Mouse (Mus musculus): ENCODE data around the gene Brdt. TPM values are rescaled to one million over a fixed set of nuclear protein-coding genes. Genes with fewer than 3 reads are reported as not detected.

The Brdt gene
- polyA plus RNA-seq, 1 experiment from 2014 or later: 4.9 TPM

DNA sequence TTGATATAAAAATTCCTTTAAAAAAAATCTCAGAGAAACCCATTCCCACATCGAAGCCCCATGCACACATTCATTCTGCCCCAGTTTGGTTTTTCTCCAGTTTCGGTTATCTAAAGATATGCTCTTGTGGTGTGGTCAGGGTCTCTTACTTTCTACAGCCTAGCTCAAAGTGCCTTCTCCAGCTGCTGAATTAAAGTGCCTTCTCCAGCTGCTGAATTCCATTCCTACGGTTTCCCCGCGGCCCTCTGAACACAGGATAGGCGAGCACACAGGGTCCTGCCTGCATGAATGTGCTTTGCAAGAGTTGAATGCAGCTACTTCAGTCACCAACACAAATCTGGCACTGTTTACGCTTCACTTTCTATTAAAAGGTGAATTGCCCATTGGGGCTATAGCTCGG, 41.0 kb upstream of the Brdt start:
- ATAC-seq (ENCODE audit: low read depth): no peak
- Histone ChIP-seq H3K9me3 (ENCODE audit: control insufficient read depth, low read length) (no peaks in the 10 kb centered on the region), H3K27me3 (ENCODE audit: control insufficient read depth, insufficient read depth, low read length) (peaks cover 7% of the 10 kb centered on the region; the same call in 1 of the 2 replicates), H3K36me3 (ENCODE audit: control insufficient read depth, insufficient read depth, low read length) (no peaks in the 10 kb centered on the region), H3K27ac (ENCODE audit: low read depth, low read length) (no peak overlapping the region), H3K9ac (replicated peaks; ENCODE audit: low read depth, low read length) (0 out of 2 replicates have a peak overlapping the region, but pooled peaks have one; percentile 73), H3K4me2 (ENCODE audit: low read depth, low read length) (peak overlapping the region; percentile 96), H3K4me1 (ENCODE audit: control insufficient read depth, insufficient read depth, low read length) (peaks cover 6% of the 10 kb centered on the region; the same call in 1 of the 2 replicates), H3K4me3 (ENCODE audit: low read depth, low read length) (peak overlapping the region; percentile 76; the same call in 1 of the 2 replicates)
- 24% methylated on average over 8 of the region's 8 CpGs for WGBS

DNA sequence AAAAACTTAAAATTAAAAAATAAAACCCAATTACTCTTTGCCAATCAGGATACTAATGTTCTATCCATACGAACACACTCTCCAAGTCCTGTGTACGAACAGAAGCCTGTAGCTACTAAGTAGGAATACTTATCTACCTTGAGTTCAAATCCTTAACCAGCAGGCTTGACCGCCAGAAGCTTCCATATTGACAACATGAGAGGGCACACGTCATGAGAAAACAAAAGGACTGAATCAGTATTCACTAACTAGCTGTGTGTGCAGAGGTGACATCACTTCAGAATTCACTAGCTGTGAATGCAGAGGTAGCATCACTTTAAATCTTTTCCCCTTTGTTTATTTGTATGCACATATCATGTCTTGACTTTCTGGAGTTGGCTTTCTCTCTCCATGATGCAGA, 36.9 kb upstream of the Brdt start:
- Histone ChIP-seq H3K27me3 (ENCODE audit: control insufficient read depth, insufficient read depth, low read length) (0 out of 2 replicates have a peak, but pooled peaks cover under 1% of the 10 kb centered on the region), H3K4me2 (ENCODE audit: low read depth, low read length) (no peak overlapping the region), H3K4me1 (ENCODE audit: control insufficient read depth, insufficient read depth, low read length) (no peaks in the 10 kb centered on the region; the same call in 1 of the 2 replicates), H3K36me3 (ENCODE audit: control insufficient read depth, insufficient read depth, low read length) (no peaks in the 10 kb centered on the region), H3K27ac (ENCODE audit: low read depth, low read length) (no peak overlapping the region), H3K4me3 (ENCODE audit: low read depth, low read length) (no peak overlapping the region), H3K9ac (replicated peaks; ENCODE audit: low read depth, low read length) (no peak overlapping the region), H3K9me3 (ENCODE audit: control insufficient read depth, low read length) (no peaks in the 10 kb centered on the region)
- no peak for ATAC-seq (ENCODE audit: low read depth)
- WGBS: 82% methylated on average over 4 of the region's 4 CpGs

DNA sequence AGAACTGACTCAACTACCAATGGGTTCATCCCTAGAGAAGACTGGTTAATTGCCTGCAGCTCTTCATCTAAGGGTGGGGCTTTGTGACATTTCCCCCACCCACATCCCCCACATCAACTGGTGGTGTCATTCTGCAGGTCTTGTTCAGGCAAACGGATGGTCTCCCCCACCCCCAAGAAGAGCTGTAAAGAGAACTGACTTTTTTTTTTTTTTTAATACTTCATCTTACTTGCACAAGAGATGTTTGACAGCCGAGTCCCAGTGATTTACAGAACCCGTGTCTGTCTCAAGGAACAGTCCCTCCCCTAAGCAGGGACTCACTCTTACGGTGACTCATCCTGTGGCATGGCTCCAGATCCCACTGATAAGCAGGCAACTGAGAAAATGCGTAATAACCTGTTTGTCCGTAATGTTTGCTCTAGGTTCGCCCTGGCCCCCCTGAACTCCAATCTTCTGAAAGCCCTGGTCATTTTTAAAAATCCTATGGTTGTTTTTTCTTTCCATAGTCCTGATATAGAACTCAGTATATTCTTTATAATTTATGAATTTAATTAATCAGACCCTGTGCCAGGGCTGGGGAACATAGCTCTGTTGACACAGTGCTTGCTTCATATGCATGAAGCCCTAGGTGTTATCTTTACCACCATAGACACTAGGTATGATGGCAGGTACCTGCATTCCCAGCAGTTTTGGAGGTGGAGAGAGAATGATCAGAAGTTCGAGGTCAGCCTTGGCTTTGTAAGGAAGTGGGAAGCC, 35.7 kb upstream of the Brdt start:
- no peaks in the 10 kb centered on the region for H3K36me3 ChIP-seq (ENCODE audit: control insufficient read depth, insufficient read depth, low read length)
- no peaks in the 10 kb centered on the region for H3K9me3 ChIP-seq (ENCODE audit: control insufficient read depth, low read length)
- no peak overlapping the region for H3K4me2 ChIP-seq (ENCODE audit: low read depth, low read length)
- H3K4me3 ChIP-seq (ENCODE audit: low read depth, low read length): no peak overlapping the region
- WGBS: 66% methylated on average over 8 of the region's 8 CpGs
- no peak overlapping the region for H3K27ac ChIP-seq (ENCODE audit: low read depth, low read length)
- no peaks in the 10 kb centered on the region for H3K27me3 ChIP-seq (ENCODE audit: control insufficient read depth, insufficient read depth, low read length)
- no peaks in the 10 kb centered on the region; the same call in 1 of the 2 replicates for H3K4me1 ChIP-seq (ENCODE audit: control insufficient read depth, insufficient read depth, low read length)
- H3K9ac ChIP-seq (replicated peaks; ENCODE audit: low read depth, low read length): no peak overlapping the region
- no peak for ATAC-seq (ENCODE audit: low read depth)

DNA sequence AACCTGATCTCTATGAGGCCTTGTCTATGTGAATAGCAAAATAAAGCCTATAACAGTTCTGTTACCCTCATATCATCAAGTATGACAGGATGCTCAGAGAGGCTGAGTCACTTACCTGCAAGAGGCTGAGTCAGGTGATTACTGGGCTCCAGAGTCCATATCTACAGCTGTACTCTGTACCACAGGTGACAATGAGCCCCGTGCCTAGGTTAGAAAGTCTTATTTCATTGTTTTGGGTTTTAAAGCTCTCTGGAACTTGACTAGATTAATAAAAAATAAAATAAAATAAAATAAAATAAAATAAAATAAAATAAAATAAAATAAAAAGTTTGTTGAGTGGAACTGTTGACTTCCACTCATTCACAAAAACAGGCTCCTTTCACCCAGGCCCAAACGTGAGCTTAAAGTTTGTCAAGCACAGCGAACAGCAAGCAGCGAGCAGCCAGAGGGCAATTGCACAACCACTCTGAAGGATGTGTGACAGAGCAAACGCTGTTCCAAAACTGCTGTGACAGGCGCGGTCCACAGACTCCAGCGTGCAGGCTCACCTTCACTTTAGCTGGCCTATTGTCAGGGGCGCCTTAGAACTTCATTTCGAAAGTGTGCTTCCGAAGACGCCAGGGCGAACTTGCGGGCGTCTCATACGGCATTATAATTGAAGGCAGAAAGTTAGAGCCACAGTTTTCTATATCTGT, 35.0 kb upstream of the Brdt start:
- 70% methylated on average over 16 of the region's 16 CpGs for WGBS
- no peak for ATAC-seq (ENCODE audit: low read depth)
- H3K36me3 ChIP-seq (ENCODE audit: control insufficient read depth, insufficient read depth, low read length): no peaks in the 10 kb centered on the region
- H3K27ac ChIP-seq (ENCODE audit: low read depth, low read length): no peak overlapping the region
- H3K9me3 ChIP-seq (ENCODE audit: control insufficient read depth, low read length): no peaks in the 10 kb centered on the region
- no peak overlapping the region for H3K9ac ChIP-seq (replicated peaks; ENCODE audit: low read depth, low read length)
- no peaks in the 10 kb centered on the region; the same call in 1 of the 2 replicates for H3K4me1 ChIP-seq (ENCODE audit: control insufficient read depth, insufficient read depth, low read length)
- H3K4me3 ChIP-seq (ENCODE audit: low read depth, low read length): no peak overlapping the region
- H3K27me3 ChIP-seq (ENCODE audit: control insufficient read depth, insufficient read depth, low read length): no peaks in the 10 kb centered on the region
- no peak overlapping the region for H3K4me2 ChIP-seq (ENCODE audit: low read depth, low read length)

DNA sequence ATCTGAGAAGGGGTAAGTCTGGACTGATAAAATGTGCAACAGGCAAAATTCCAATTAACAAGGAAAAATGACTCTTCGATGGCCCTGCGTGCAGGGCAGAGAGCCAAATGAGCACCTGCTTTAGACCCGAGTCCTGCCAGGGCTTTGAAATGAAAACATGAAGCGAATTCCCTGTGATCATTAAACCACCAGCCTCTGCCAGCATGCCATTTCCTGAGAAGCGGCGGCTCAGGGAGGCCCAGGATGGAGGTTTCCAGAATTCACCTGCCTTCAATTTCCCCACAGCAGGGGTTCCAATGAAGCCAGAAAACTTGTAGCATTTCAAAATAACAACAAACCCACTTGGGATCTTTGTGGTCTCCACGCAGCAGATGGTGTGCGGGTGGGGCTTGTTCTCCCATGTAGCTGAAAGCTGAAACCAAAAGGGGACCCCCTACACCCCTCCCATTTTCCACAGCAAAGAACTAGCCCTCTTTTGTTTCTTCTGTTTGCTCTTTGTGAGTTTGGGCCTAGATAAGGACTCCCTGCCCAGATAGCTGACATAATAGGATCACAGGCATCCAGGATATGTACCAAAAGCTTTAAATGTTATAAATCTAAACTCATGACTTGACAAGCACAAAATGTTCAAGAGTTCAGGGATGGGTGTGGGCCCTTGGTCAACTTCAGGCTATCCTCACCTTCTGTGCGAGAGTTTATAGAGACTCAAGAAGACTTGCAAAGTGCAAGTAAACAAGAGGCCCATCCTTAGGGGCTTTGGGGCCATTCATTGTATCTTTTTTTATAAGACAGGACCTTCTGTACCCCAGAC, 34.2 kb upstream of the Brdt start:
- Histone ChIP-seq H3K4me2 (ENCODE audit: low read depth, low read length) (no peak overlapping the region), H3K27ac (ENCODE audit: low read depth, low read length) (no peak overlapping the region), H3K9me3 (ENCODE audit: control insufficient read depth, low read length) (no peaks in the 10 kb centered on the region), H3K9ac (replicated peaks; ENCODE audit: low read depth, low read length) (no peak overlapping the region), H3K27me3 (ENCODE audit: control insufficient read depth, insufficient read depth, low read length) (no peaks in the 10 kb centered on the region), H3K4me1 (ENCODE audit: control insufficient read depth, insufficient read depth, low read length) (no peaks in the 10 kb centered on the region; the same call in 1 of the 2 replicates), H3K4me3 (ENCODE audit: low read depth, low read length) (no peak overlapping the region), H3K36me3 (ENCODE audit: control insufficient read depth, insufficient read depth, low read length) (no peaks in the 10 kb centered on the region)
- 30% methylated on average over 9 of the region's 9 CpGs for WGBS
- no peak for ATAC-seq (ENCODE audit: low read depth)

DNA sequence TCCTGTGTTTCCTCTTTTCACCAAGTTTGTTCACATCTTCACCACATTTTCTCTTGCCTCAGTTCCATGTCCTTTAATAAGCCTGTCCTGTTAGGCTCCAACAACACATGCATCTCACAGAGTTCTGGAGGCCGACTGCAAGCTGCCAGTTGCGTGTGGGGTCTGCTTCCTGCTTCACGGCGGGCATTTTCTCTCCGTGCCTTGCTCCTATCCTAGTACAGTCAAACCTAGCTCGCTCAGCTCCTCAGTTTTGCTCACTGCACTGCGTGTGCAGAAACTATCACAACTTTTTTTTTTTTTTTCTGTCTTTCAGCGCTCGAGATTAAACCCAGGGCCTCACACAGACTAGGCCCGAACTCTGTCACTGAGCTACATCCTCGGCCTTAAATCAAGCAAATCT, 32.1 kb upstream of the Brdt start:
- no peak overlapping the region for H3K27ac ChIP-seq (ENCODE audit: low read depth, low read length)
- ATAC-seq (ENCODE audit: low read depth): no peak
- no peak overlapping the region for H3K4me2 ChIP-seq (ENCODE audit: low read depth, low read length)
- H3K36me3 ChIP-seq (ENCODE audit: control insufficient read depth, insufficient read depth, low read length): no peaks in the 10 kb centered on the region
- 83% methylated on average over 11 of the region's 11 CpGs for WGBS
- H3K4me1 ChIP-seq (ENCODE audit: control insufficient read depth, insufficient read depth, low read length): no peaks in the 10 kb centered on the region; the same call in 1 of the 2 replicates
- no peaks in the 10 kb centered on the region for H3K9me3 ChIP-seq (ENCODE audit: control insufficient read depth, low read length)
- no peak overlapping the region for H3K9ac ChIP-seq (replicated peaks; ENCODE audit: low read depth, low read length)
- no peaks in the 10 kb centered on the region for H3K27me3 ChIP-seq (ENCODE audit: control insufficient read depth, insufficient read depth, low read length)
- no peak overlapping the region for H3K4me3 ChIP-seq (ENCODE audit: low read depth, low read length)

DNA sequence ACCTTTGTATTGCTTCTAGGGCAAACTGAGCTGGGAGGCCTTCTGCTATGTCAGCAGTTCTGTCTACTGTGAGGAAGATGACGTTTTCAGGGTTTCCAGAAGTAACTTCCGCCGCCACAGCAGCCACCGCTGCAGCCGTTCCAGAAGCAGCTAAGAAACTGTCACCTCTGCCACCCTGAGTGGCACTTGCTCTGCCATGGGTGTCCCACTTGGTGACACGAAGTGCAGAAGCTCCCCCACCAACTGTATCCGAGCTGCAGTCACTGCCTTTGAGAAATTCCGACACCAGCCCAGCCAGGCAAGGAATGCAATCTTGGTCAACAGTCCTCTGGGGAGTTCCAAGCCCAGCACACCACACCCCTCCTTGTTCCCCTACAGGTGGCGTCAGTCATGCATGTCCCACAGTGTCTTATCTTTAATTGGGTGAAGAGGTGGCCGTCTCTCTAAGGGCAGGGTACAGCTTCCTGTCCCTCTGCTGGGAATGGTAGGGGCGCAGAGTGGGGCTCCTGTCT, 27.6 kb upstream of the Brdt start:
- 54% methylated on average over 11 of the region's 11 CpGs for WGBS
- no peak overlapping the region for H3K27ac ChIP-seq (ENCODE audit: low read depth, low read length)
- no peaks in the 10 kb centered on the region for H3K4me1 ChIP-seq (ENCODE audit: control insufficient read depth, insufficient read depth, low read length)
- H3K36me3 ChIP-seq (ENCODE audit: control insufficient read depth, insufficient read depth, low read length): no peaks in the 10 kb centered on the region
- H3K9ac ChIP-seq (replicated peaks; ENCODE audit: low read depth, low read length): no peak overlapping the region
- no peaks in the 10 kb centered on the region for H3K9me3 ChIP-seq (ENCODE audit: control insufficient read depth, low read length)
- no peak for ATAC-seq (ENCODE audit: low read depth)
- no peaks in the 10 kb centered on the region for H3K27me3 ChIP-seq (ENCODE audit: control insufficient read depth, insufficient read depth, low read length)
- no peak overlapping the region for H3K4me2 ChIP-seq (ENCODE audit: low read depth, low read length)
- H3K4me3 ChIP-seq (ENCODE audit: low read depth, low read length): no peak overlapping the region

DNA sequence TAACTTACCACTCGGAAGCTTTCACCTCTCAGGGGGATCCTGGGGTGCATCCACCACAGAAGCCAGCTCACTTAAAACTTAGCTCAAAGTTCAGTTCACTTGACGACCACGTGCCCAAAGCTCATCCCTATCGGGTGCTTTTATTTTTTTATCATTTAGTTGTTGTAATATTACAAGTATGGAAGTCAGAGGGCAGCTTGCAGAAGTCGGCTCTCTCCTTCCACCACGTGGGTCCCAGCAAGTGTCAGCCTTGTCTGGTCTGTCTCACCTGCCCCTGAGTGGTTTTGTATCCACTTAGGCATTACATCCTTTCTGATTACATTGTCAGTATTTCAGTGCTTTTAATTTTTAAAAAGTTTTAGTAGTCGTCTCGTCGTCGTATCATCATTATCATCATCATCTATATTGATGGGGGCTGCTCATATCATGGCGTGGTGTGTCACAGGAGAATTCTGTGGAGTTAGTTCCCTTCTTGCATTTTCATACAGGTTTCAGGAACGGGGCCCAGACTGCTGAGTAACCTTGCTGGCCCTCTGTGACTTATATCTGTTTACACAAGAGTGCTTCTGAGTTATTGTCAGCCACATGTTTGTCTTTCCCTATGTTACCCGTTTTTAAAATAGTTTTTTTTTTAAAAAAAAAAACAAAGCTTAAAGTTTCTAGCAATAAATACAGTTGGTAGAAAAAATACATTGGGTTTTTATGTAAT, 26.7 kb upstream of the Brdt start:
- no peak overlapping the region for H3K4me2 ChIP-seq (ENCODE audit: low read depth, low read length)
- 84% methylated on average over 13 of the region's 13 CpGs for WGBS
- no peak overlapping the region for H3K4me3 ChIP-seq (ENCODE audit: low read depth, low read length)
- H3K27me3 ChIP-seq (ENCODE audit: control insufficient read depth, insufficient read depth, low read length): no peaks in the 10 kb centered on the region
- H3K9ac ChIP-seq (replicated peaks; ENCODE audit: low read depth, low read length): no peak overlapping the region
- H3K27ac ChIP-seq (ENCODE audit: low read depth, low read length): no peak overlapping the region
- no peak for ATAC-seq (ENCODE audit: low read depth)
- H3K9me3 ChIP-seq (ENCODE audit: control insufficient read depth, low read length): no peaks in the 10 kb centered on the region
- no peaks in the 10 kb centered on the region for H3K4me1 ChIP-seq (ENCODE audit: control insufficient read depth, insufficient read depth, low read length)
- no peaks in the 10 kb centered on the region for H3K36me3 ChIP-seq (ENCODE audit: control insufficient read depth, insufficient read depth, low read length)

All from neural tube, embryonic 14.5 days (tissue).